Mouse (Mus musculus) midbrain, embryonic 10.5 days (tissue): Measurements from ENCODE around the gene C030005K15Rik. TPM values are rescaled to one million over a fixed set of nuclear protein-coding genes. Genes with fewer than 3 reads are reported as not detected.
A peak's percentile ranks its signal among the peaks of the same experiment; 100 is the strongest.
"Not testable (repeated sequence)": the region's sequence is repeated elsewhere in the genome, so short reads cannot be mapped to it uniquely, and the experiment has no call there.

ENCODE experiments used
- DNase-seq: peaks from one replicate; pipeline ENCODE4 v3.0.0-alpha.2; 2017; ENCODE audit warnings: low spot score
- H3K27ac ChIP-seq: fragments of 300-500 bp; sonication (generic); replicated peaks from 2 replicates; pipeline ENCODE4 v1.5.1; 2016; ENCODE audit warnings: mild to moderate bottlenecking
- H3K27me3 ChIP-seq: fragments of 300-500 bp; sonication (generic); 2 replicates; pipeline ENCODE4 v1.6.1; 2016; ENCODE audit warnings: low read depth, mild to moderate bottlenecking; ENCODE audit not compliant: poor library complexity, severe bottlenecking
- H3K36me3 ChIP-seq: fragments of 300-500 bp; sonication (generic); 2 replicates; pipeline ENCODE4 v1.6.1; 2016; ENCODE audit warnings: mild to moderate bottlenecking, moderate library complexity
- H3K4me1 ChIP-seq: fragments of 300-500 bp; sonication (generic); 2 replicates; pipeline ENCODE4 v1.6.1; 2016
- H3K4me3 ChIP-seq: fragments of 300-500 bp; sonication (generic); 2 replicates; pipeline ENCODE4 v1.5.1; 2016; ENCODE audit warnings: mild to moderate bottlenecking, moderate library complexity
- H3K9me3 ChIP-seq: fragments of 300-500 bp; sonication (generic); replicated peaks from 2 replicates; pipeline ENCODE4 v1.6.1; 2016; ENCODE audit warnings: mild to moderate bottlenecking
- WGBS: fragments of 180-500 bp; shearing (Covaris S2); methylation state at CpG from one replicate; pipeline ENCODE4 v1.1.7; 2016; 5-methylcytosine and 5-hydroxymethylcytosine counted together
- polyA plus RNA-seq: library from polyadenylated mRNA; unstranded; fragments of >200 nt; fragmentation: Nextera tagmentation; extraction: Ambion mirVana; gene quantifications from 2 replicates; pipeline ENCODE4 v1.2.1, GENCODE M21; 2016

C030005K15Rik gene
- polyA plus RNA-seq = not detected in 2 replicates

GRCm38 (mm10) chr10:97726655-97727054, at the start of gene C030005K15Rik:
Gene C030005K15Rik, minus strand, starts transcription at chr10:97726755.
- H3K27ac ChIP-seq, H3K4me3 ChIP-seq, H3K36me3 ChIP-seq, H3K27me3 ChIP-seq, H3K4me1 ChIP-seq, DNase-seq, H3K9me3 ChIP-seq: not testable (repeated sequence)

- Histone ChIP-seq H3K27me3 (no peaks in the 10 kb centered on the region), H3K36me3 (no peaks in the 10 kb centered on the region), H3K4me3 (no peak overlapping the region), H3K27ac (no peak overlapping the region), H3K4me1 (no peaks in the 10 kb centered on the region), H3K9me3 (no peaks in the 10 kb centered on the region)
- 62% methylated on average over 5 of the region's 5 CpGs for WGBS
- DNase-seq = no peak
These were observed 41.7 kb upstream of the C030005K15Rik start for GRCm38 (mm10) chr10:97768171-97768749.

GRCm38 (mm10) chr10:97753821-97754220, 27.3 kb upstream of the C030005K15Rik start:
- H3K4me1 ChIP-seq = no peaks in the 10 kb centered on the region
- H3K27me3 ChIP-seq = no peaks in the 10 kb centered on the region
- H3K4me3 ChIP-seq = no peak overlapping the region
- H3K9me3 ChIP-seq = no peaks in the 10 kb centered on the region
- WGBS = 85% methylated on average over 4 of the region's 4 CpGs
- H3K36me3 ChIP-seq = no peaks in the 10 kb centered on the region
- no peak overlapping the region for H3K27ac ChIP-seq
- no peak for DNase-seq

- WGBS = 87% methylated on average over 3 of the region's 3 CpGs
These were observed 20.7 kb upstream of the C030005K15Rik start for GRCm38 (mm10) chr10:97747231-97747630.

GRCm38 (mm10) chr10:97725929-97726328, 626 bp downstream of the C030005K15Rik start:
- no peak overlapping the region for H3K27ac ChIP-seq
- H3K36me3 ChIP-seq = no peaks in the 10 kb centered on the region
- 70% methylated on average over 1 of the region's 1 CpGs for WGBS
- no peak overlapping the region for H3K4me3 ChIP-seq
- H3K9me3 ChIP-seq = no peaks in the 10 kb centered on the region
- no peak for DNase-seq
- H3K27me3 ChIP-seq = no peaks in the 10 kb centered on the region
- H3K4me1 ChIP-seq = no peaks in the 10 kb centered on the region

More at GRCm38 (mm10) chr10:97747231-97747630, 20.7 kb upstream of the C030005K15Rik start:
- Histone ChIP-seq H3K36me3 (no peaks in the 10 kb centered on the region), H3K4me3 (no peak overlapping the region), H3K4me1 (no peaks in the 10 kb centered on the region), H3K27ac (no peak overlapping the region), H3K27me3 (no peaks in the 10 kb centered on the region), H3K9me3 (no peaks in the 10 kb centered on the region)
- no peak for DNase-seq

GRCm38 (mm10) chr10:97722709-97723108, 3.8 kb downstream of the C030005K15Rik start:
- Histone ChIP-seq H3K27ac (no peak overlapping the region), H3K36me3 (no peaks in the 10 kb centered on the region), H3K27me3 (no peaks in the 10 kb centered on the region), H3K9me3 (no peaks in the 10 kb centered on the region), H3K4me3 (no peak overlapping the region), H3K4me1 (no peaks in the 10 kb centered on the region)
- no peak for DNase-seq
- 93% methylated on average over 9 of the region's 9 CpGs for WGBS

GRCm38 (mm10) chr10:97720625-97721024, 5.9 kb downstream of the C030005K15Rik start:
- H3K9me3 ChIP-seq = no peaks in the 10 kb centered on the region
- H3K27ac ChIP-seq = no peak overlapping the region
- no peaks in the 10 kb centered on the region for H3K27me3 ChIP-seq
- H3K36me3 ChIP-seq = no peaks in the 10 kb centered on the region
- no peak overlapping the region for H3K4me3 ChIP-seq
- 97% methylated on average over 1 of the region's 1 CpGs for WGBS
- H3K4me1 ChIP-seq = no peaks in the 10 kb centered on the region
- no peak for DNase-seq

- DNase-seq = no peak
- Histone ChIP-seq H3K4me1 (no peaks in the 10 kb centered on the region), H3K27ac (no peak overlapping the region), H3K9me3 (no peaks in the 10 kb centered on the region), H3K36me3 (no peaks in the 10 kb centered on the region), H3K4me3 (no peak overlapping the region), H3K27me3 (no peaks in the 10 kb centered on the region)
- WGBS = 81% methylated on average over 2 of the region's 2 CpGs
These were observed 8.5 kb downstream of the C030005K15Rik start for GRCm38 (mm10) chr10:97718021-97718420.

- no peaks in the 10 kb centered on the region for H3K36me3 ChIP-seq
- H3K9me3 ChIP-seq = no peaks in the 10 kb centered on the region
- H3K27ac ChIP-seq = no peak overlapping the region
- no peak for DNase-seq
- no peaks in the 10 kb centered on the region for H3K27me3 ChIP-seq
- H3K4me3 ChIP-seq = no peak overlapping the region
- no peaks in the 10 kb centered on the region for H3K4me1 ChIP-seq
- 86% methylated on average over 1 of the region's 1 CpGs for WGBS
These were observed 9.3 kb downstream of the C030005K15Rik start for GRCm38 (mm10) chr10:97717233-97717632.

GRCm38 (mm10) chr10:97715289-97715906, 11.2 kb downstream of the C030005K15Rik start:
- H3K27ac ChIP-seq = no peak overlapping the region
- no peaks in the 10 kb centered on the region for H3K36me3 ChIP-seq
- WGBS = 91% methylated on average over 3 of the region's 3 CpGs
- DNase-seq = no peak
- no peaks in the 10 kb centered on the region for H3K9me3 ChIP-seq
- no peaks in the 10 kb centered on the region for H3K4me1 ChIP-seq
- no peak overlapping the region for H3K4me3 ChIP-seq
- no peaks in the 10 kb centered on the region for H3K27me3 ChIP-seq

GRCm38 (mm10) chr10:97714584-97714983, 12.0 kb downstream of the C030005K15Rik start:
- no peaks in the 10 kb centered on the region for H3K36me3 ChIP-seq
- no peak for DNase-seq

GRCm38 (mm10) chr10:97712687-97713086, 13.9 kb downstream of the C030005K15Rik start:
- no peak overlapping the region for H3K27ac ChIP-seq
- H3K9me3 ChIP-seq = no peaks in the 10 kb centered on the region
- WGBS = 3% methylated on average over 5 of the region's 5 CpGs
- H3K4me3 ChIP-seq = no peak overlapping the region
- no peaks in the 10 kb centered on the region for H3K4me1 ChIP-seq
- DNase-seq = peak; percentile 31
- H3K36me3 ChIP-seq = no peaks in the 10 kb centered on the region
- no peaks in the 10 kb centered on the region for H3K27me3 ChIP-seq

More at GRCm38 (mm10) chr10:97714584-97714983, 12.0 kb downstream of the C030005K15Rik start:
- H3K4me3 ChIP-seq = no peak overlapping the region
- H3K27me3 ChIP-seq = no peaks in the 10 kb centered on the region
- H3K4me1 ChIP-seq = no peaks in the 10 kb centered on the region
- no peak overlapping the region for H3K27ac ChIP-seq
- 75% methylated on average over 4 of the region's 4 CpGs for WGBS
- H3K9me3 ChIP-seq = no peaks in the 10 kb centered on the region

GRCm38 (mm10) chr10:97704562-97704961, 22.0 kb downstream of the C030005K15Rik start:
- H3K27ac ChIP-seq = no peak overlapping the region
- H3K4me1 ChIP-seq = no peaks in the 10 kb centered on the region
- no peak overlapping the region for H3K4me3 ChIP-seq
- H3K27me3 ChIP-seq = no peaks in the 10 kb centered on the region
- DNase-seq = no peak
- WGBS = 61% methylated on average over 1 of the region's 1 CpGs
- no peaks in the 10 kb centered on the region for H3K36me3 ChIP-seq
- no peaks in the 10 kb centered on the region for H3K9me3 ChIP-seq
